Mouse (Mus musculus) lung, postnatal 36 days (tissue): ENCODE measurements around the gene Gpr82.

ENCODE experiments used
- DNase-seq: peaks from one replicate; pipeline ENCODE4 v3.0.0; 2022; ENCODE audit warnings: mixed read lengths

Gene Gpr82

GRCm38 (mm10) chrX:13661063-13661462 is at the start of gene Gpr82:
TSS of gene Gpr82 (plus strand) at chrX:13661363.
- no peak for DNase-seq

GRCm38 (mm10) chrX:13612115-13612514 is 49.0 kb upstream of the Gpr82 start:
- DNase-seq = no peak

GRCm38 (mm10) chrX:13616726-13617125 is 44.4 kb upstream of the Gpr82 start:
- DNase-seq = no peak

- DNase-seq = no peak
Observed at GRCm38 (mm10) chrX:13617294-13617693, 43.9 kb upstream of the Gpr82 start.

- peak; percentile 28 for DNase-seq
Observed at GRCm38 (mm10) chrX:13618476-13618875, 42.7 kb upstream of the Gpr82 start.

- DNase-seq = peak; percentile 37
Observed at GRCm38 (mm10) chrX:13621473-13621872, 39.7 kb upstream of the Gpr82 start.

- no peak for DNase-seq
Observed at GRCm38 (mm10) chrX:13622654-13623053, 38.5 kb upstream of the Gpr82 start.

- no peak for DNase-seq
Observed at GRCm38 (mm10) chrX:13631599-13632283, 29.4 kb upstream of the Gpr82 start, which contains the start of gene Gpr34. TSS of gene Gpr34 (plus strand) at chrX:13632089.

- no peak for DNase-seq
Observed at GRCm38 (mm10) chrX:13636398-13636797, 24.8 kb upstream of the Gpr82 start.

GRCm38 (mm10) chrX:13638894-13639293 is 22.3 kb upstream of the Gpr82 start:
- no peak for DNase-seq

- no peak for DNase-seq
Observed at GRCm38 (mm10) chrX:13651889-13652288, 9.3 kb upstream of the Gpr82 start.

GRCm38 (mm10) chrX:13652291-13652690 is 8.9 kb upstream of the Gpr82 start:
- no peak for DNase-seq

- DNase-seq = peak; percentile 51
Observed at GRCm38 (mm10) chrX:13655005-13655421, 6.2 kb upstream of the Gpr82 start.

- DNase-seq = no peak
Observed at GRCm38 (mm10) chrX:13655906-13656305, 5.3 kb upstream of the Gpr82 start.

GRCm38 (mm10) chrX:13656721-13657120 is 4.4 kb upstream of the Gpr82 start:
- DNase-seq = peak; percentile 84

- DNase-seq = no peak
Observed at GRCm38 (mm10) chrX:13658616-13659140, 2.5 kb upstream of the Gpr82 start.

GRCm38 (mm10) chrX:13659201-13659890 is 1.8 kb upstream of the Gpr82 start:
- no peak for DNase-seq

GRCm38 (mm10) chrX:13668867-13669266 is 7.7 kb downstream of the Gpr82 start:
- DNase-seq = no peak

- peak; percentile 23 for DNase-seq
Observed at GRCm38 (mm10) chrX:13670342-13670741, 9.2 kb downstream of the Gpr82 start.

- no peak for DNase-seq
Observed at GRCm38 (mm10) chrX:13673001-13673400, 11.8 kb downstream of the Gpr82 start.

- DNase-seq = no peak
Observed at GRCm38 (mm10) chrX:13681748-13682147, 20.6 kb downstream of the Gpr82 start.

GRCm38 (mm10) chrX:13686589-13686988 is 25.4 kb downstream of the Gpr82 start:
- DNase-seq = no peak

- DNase-seq = no peak
Observed at GRCm38 (mm10) chrX:13688356-13688755, 27.2 kb downstream of the Gpr82 start.

- DNase-seq = peak; percentile 10
Observed at GRCm38 (mm10) chrX:13691865-13692264, 30.7 kb downstream of the Gpr82 start.
